ENCODE assay signal across 8 mouse cellular contexts in the genomic region with DNA sequence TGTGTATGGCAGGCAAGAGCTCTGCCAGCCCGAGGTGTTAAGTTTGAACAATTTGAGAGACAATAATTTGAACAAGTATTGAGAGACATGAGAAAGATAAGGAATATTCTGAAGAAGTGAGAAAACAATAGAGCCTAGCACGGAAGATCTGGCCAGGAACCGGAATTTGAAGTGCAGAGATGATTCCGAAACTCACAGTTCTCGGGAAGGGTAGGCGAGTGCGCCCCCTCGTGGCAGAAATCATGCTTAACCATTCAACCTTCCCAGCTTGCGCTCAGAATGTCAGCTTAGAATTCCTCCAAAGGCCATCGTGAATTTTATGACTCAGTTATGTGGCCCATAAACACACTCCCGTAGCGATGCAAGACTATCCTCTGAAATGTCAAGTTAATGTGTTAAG. TPM values are rescaled to one million over a fixed set of nuclear protein-coding genes. Genes with fewer than 3 reads are reported as not detected.
DNase-seq lines count a peak whose midpoint lies in the region; ATAC-seq and TF ChIP-seq lines count a peak whose summit lies in the region.

No protein-coding gene starts in this region.

- peaks cover 6% of the 10 kb centered on the region for H3K79me2 ChIP-seq in C2C12 (ENCODE audit: control insufficient read depth, insufficient read depth)

- 3% methylated on average over 12 of the region's 12 CpGs for WGBS in bone marrow, adult 2 months
- 2% methylated on average over 12 of the region's 12 CpGs for WGBS in heart, embryonic 15.5 days
- 4% methylated on average over 12 of the region's 12 CpGs for WGBS in liver, embryonic 12.5 days (ENCODE audit: insufficient replicate concordance)

- no peak overlapping the region for H3K27ac ChIP-seq in bone marrow, adult 2 months (ENCODE audit: control insufficient read depth, insufficient read depth, low read depth, low read length, poor library complexity)
- no peak overlapping the region for H3K27ac ChIP-seq in embryonic fibroblast, embryonic 13.5 days (ENCODE audit: insufficient read depth, low read length)
- H3K27ac ChIP-seq in heart, embryonic 15.5 days, result no peak overlapping the region
- H3K27ac ChIP-seq in liver, embryonic 12.5 days, result no peak overlapping the region

- H3K9ac ChIP-seq in heart, embryonic 15.5 days, result no peak overlapping the region
- peak overlapping the region; percentile 12; the same call in 1 of the 2 replicates for H3K9ac ChIP-seq in liver, embryonic 12.5 days

- peak; percentile 81 for TF ChIP-seq CTCF in C2C12 (IDR thresholded peaks at IDR 0.05; ENCODE audit: control insufficient read depth, insufficient read depth, insufficient read length)
- peak; percentile 97 for TF ChIP-seq CTCF in bone marrow, adult 2 months (IDR thresholded peaks at IDR 0.05; ENCODE audit: control insufficient read depth, insufficient read depth, low read length)
- peak; percentile 81; the same call in 1 of the 2 replicates for TF ChIP-seq CTCF in embryonic fibroblast, embryonic 13.5 days (IDR thresholded peaks at IDR 0.05; ENCODE audit: borderline replicate concordance, insufficient read depth, low read length)

- no peak for ATAC-seq in heart, embryonic 15.5 days (replicated peaks; ENCODE audit: insufficient number of reproducible peaks, insufficient read depth, low FRiP score, low read depth)
- ATAC-seq in liver, embryonic 12.5 days, result no peak

- H3ac ChIP-seq in C2C12 (ENCODE audit: control insufficient read depth, insufficient read length, low read depth), result no peak overlapping the region

- H3K27me3 ChIP-seq in C2C12 (ENCODE audit: control insufficient read depth, insufficient read depth, insufficient read length), result peaks cover 20% of the 10 kb centered on the region
- H3K27me3 ChIP-seq in heart, embryonic 15.5 days, result peaks cover 23% of the 10 kb centered on the region
- peaks cover 40% of the 10 kb centered on the region for H3K27me3 ChIP-seq in liver, embryonic 12.5 days (replicated peaks)
- no peaks in the 10 kb centered on the region for H3K27me3 ChIP-seq in splenic B cell, adult 2 months (ENCODE audit: control insufficient read depth, insufficient read depth, low read length, poor library complexity, severe bottlenecking)

- no peaks in the 10 kb centered on the region for H3K9me3 ChIP-seq in heart, embryonic 15.5 days (replicated peaks)
- no peaks in the 10 kb centered on the region for H3K9me3 ChIP-seq in liver, embryonic 12.5 days (replicated peaks)

- no peak overlapping the region for H3K4me3 ChIP-seq in C2C12 (ENCODE audit: insufficient read depth, poor library complexity, severe bottlenecking)
- H3K4me3 ChIP-seq in bone marrow, adult 2 months (replicated peaks; ENCODE audit: control insufficient read depth, low read depth, low read length), result no peak overlapping the region
- H3K4me3 ChIP-seq in embryonic fibroblast, embryonic 13.5 days (ENCODE audit: insufficient read depth, low read length), result no peak overlapping the region
- H3K4me3 ChIP-seq in heart, embryonic 15.5 days, result peak overlapping the region; percentile 36
- peak overlapping the region; percentile 34 for H3K4me3 ChIP-seq in liver, embryonic 12.5 days

- no peaks in the 10 kb centered on the region for H3K36me3 ChIP-seq in C2C12 (ENCODE audit: control insufficient read depth, insufficient read depth)
- no peaks in the 10 kb centered on the region for H3K36me3 ChIP-seq in heart, embryonic 15.5 days
- H3K36me3 ChIP-seq in liver, embryonic 12.5 days, result no peaks in the 10 kb centered on the region
- no peaks in the 10 kb centered on the region for H3K36me3 ChIP-seq in splenic B cell, adult 2 months (ENCODE audit: control insufficient read depth, insufficient read depth, low read length, poor library complexity, severe bottlenecking)

- H3K4me2 ChIP-seq in heart, embryonic 15.5 days, result peak overlapping the region; percentile 59
- H3K4me2 ChIP-seq in liver, embryonic 12.5 days, result peak overlapping the region; percentile 58

- peaks cover 1% of the 10 kb centered on the region; the same call in 1 of the 2 replicates for H3K4me1 ChIP-seq in bone marrow, adult 2 months (ENCODE audit: control insufficient read depth, insufficient read depth, low read length)
- no peaks in the 10 kb centered on the region for H3K4me1 ChIP-seq in embryonic fibroblast, embryonic 13.5 days (ENCODE audit: control insufficient read depth, insufficient read depth, low read length)
- H3K4me1 ChIP-seq in heart, embryonic 15.5 days (replicated peaks), result peaks cover 8% of the 10 kb centered on the region
- H3K4me1 ChIP-seq in liver, embryonic 12.5 days, result peaks cover 30% of the 10 kb centered on the region

- H3K79me3 ChIP-seq in C2C12 (ENCODE audit: low read depth), result no peaks in the 10 kb centered on the region

- no peak for TF ChIP-seq POLR2A in bone marrow, adult 2 months (IDR thresholded peaks at IDR 0.05; ENCODE audit: borderline replicate concordance, control insufficient read depth, low read depth, low read length)
- no peak; the same call in 1 of the 2 replicates for TF ChIP-seq POLR2A in embryonic fibroblast, embryonic 13.5 days (IDR thresholded peaks at IDR 0.05; ENCODE audit: low read depth, low read length)

- DNase-seq in kidney, postnatal 10 days, result peak; percentile 95
- peak; percentile 72 to 79 for DNase-seq in natural killer cell, adult 2 months (ENCODE audit: low spot score in 2 of 2)
- peak; percentile 85 for DNase-seq in splenic B cell, adult 2 months (ENCODE audit: low read depth, low spot score)

TF ChIP-seq in C2C12, 6 proteins besides CTCF, POLR2A, EP300 and RAD21:
- TF ChIP-seq FOSL1 (IDR thresholded peaks at IDR 0.05; ENCODE audit: insufficient read depth, low read length, poor library complexity, severe bottlenecking), result no peak
- TF ChIP-seq MAX (IDR thresholded peaks at IDR 0.05), result no peak
- TF ChIP-seq MYOD1 (IDR thresholded peaks at IDR 0.05; ENCODE audit: control insufficient read depth, insufficient read length, low read depth), result no peak
- TF ChIP-seq USF1 (IDR thresholded peaks at IDR 0.05; ENCODE audit: low read depth), result no peak
TF ChIP-seq in C2C12: peak in this region for 0.

RNA-seq across cellular contexts. Expression of a gene that starts 2.4 kb away (rescaled TPM):
- 11.3 TPM for polyA plus RNA-seq in C2C12 (2012; fragmentation: generic; extraction: Trizol)
- polyA plus RNA-seq in bone marrow, adult 2 months (2011; ENCODE audit: insufficient read depth, insufficient read length, low replicate concordance, missing spikeins), result 20.8 and 53.1 TPM in 2 replicates
- polyA plus RNA-seq in embryonic fibroblast, embryonic 13.5 days (2011; ENCODE audit: insufficient read length, low read depth, missing spikeins), result 13.3 and 15.4 TPM in 2 replicates
- 18.4 and 26.7 TPM in 2 replicates for polyA plus RNA-seq in heart, embryonic 15.5 days (2015; fragmentation: Nextera tagmentation; extraction: Ambion mirVana)
- polyA plus RNA-seq in liver, embryonic 12.5 days (2016; fragmentation: Nextera tagmentation; extraction: Ambion mirVana), result 11.6 and 13.2 TPM in 2 replicates

RNA-seq across cellular contexts. Expression of a gene that starts 18.9 kb away (rescaled TPM):
- polyA plus RNA-seq in C2C12 (2012; fragmentation: generic; extraction: Trizol), result 33.0 TPM
- polyA plus RNA-seq in bone marrow, adult 2 months (2011; ENCODE audit: insufficient read depth, insufficient read length, low replicate concordance, missing spikeins), result 8.4 and 16.9 TPM in 2 replicates
- 64.5 and 68.2 TPM in 2 replicates for polyA plus RNA-seq in embryonic fibroblast, embryonic 13.5 days (2011; ENCODE audit: insufficient read length, low read depth, missing spikeins)
- polyA plus RNA-seq in heart, embryonic 15.5 days (2015; fragmentation: Nextera tagmentation; extraction: Ambion mirVana), result 15.8 and 24.0 TPM in 2 replicates
- polyA plus RNA-seq in liver, embryonic 12.5 days (2016; fragmentation: Nextera tagmentation; extraction: Ambion mirVana), result 4.6 and 5.3 TPM in 2 replicates

RNA-seq across cellular contexts. Expression of a gene that starts 35.9 kb away (rescaled TPM):
- not detected for polyA plus RNA-seq in C2C12 (2012; fragmentation: generic; extraction: Trizol)
- polyA plus RNA-seq in bone marrow, adult 2 months (2011; ENCODE audit: insufficient read depth, insufficient read length, low replicate concordance, missing spikeins), result not detected in 2 replicates
- polyA plus RNA-seq in embryonic fibroblast, embryonic 13.5 days (2011; ENCODE audit: insufficient read length, low read depth, missing spikeins), result not detected in 2 replicates
- 4.1 and 4.3 TPM in 2 replicates for polyA plus RNA-seq in heart, embryonic 15.5 days (2015; fragmentation: Nextera tagmentation; extraction: Ambion mirVana)
- 1.6 and 2.2 TPM in 2 replicates for polyA plus RNA-seq in liver, embryonic 12.5 days (2016; fragmentation: Nextera tagmentation; extraction: Ambion mirVana)

RNA-seq across cellular contexts. Expression of a gene that starts 37.3 kb away (rescaled TPM):
- polyA plus RNA-seq in C2C12 (2012; fragmentation: generic; extraction: Trizol), result 92.7 TPM
- 2.9 TPM in 1 of 2 replicates, not detected in the other for polyA plus RNA-seq in bone marrow, adult 2 months (2011; ENCODE audit: insufficient read depth, insufficient read length, low replicate concordance, missing spikeins)
- polyA plus RNA-seq in embryonic fibroblast, embryonic 13.5 days (2011; ENCODE audit: insufficient read length, low read depth, missing spikeins), result 18.4 TPM in 2 replicates
- 29.7 and 34.1 TPM in 2 replicates for polyA plus RNA-seq in heart, embryonic 15.5 days (2015; fragmentation: Nextera tagmentation; extraction: Ambion mirVana)
- polyA plus RNA-seq in liver, embryonic 12.5 days (2016; fragmentation: Nextera tagmentation; extraction: Ambion mirVana), result 14.7 and 14.9 TPM in 2 replicates

Comparison
In these comparisons a context has a peak if more than half of its experiments do, and no peak if none do; other contexts are left out.
1. H3K4me3 ChIP-seq: peak in heart, embryonic 15.5 days (single experiment) and liver, embryonic 12.5 days (single experiment); none in C2C12 (single experiment), bone marrow, adult 2 months (single experiment) and embryonic fibroblast, embryonic 13.5 days (single experiment).
2. Peak in every context shown above with its lines, with median percentiles within 50 percentile points of each other: CTCF ChIP-seq and DNase-seq.